Mouse (Mus musculus) heart, embryonic 14.5 days (tissue): Measurements from ENCODE around the gene Suz12. TPM values are rescaled to one million over a fixed set of nuclear protein-coding genes. Genes with fewer than 3 reads are reported as not detected.
A peak's percentile ranks its signal among the peaks of the same experiment; 100 is the strongest.

Experiments used
- ATAC-seq: fragments of 200-750 bp; cut with Nextera tagmentation; 2 replicates; pipeline ENCODE4 v1.8.0; 2017; ENCODE audit warnings: low read depth, moderate TSS enrichment; ENCODE audit not compliant: insufficient number of reproducible peaks, insufficient read depth, low FRiP score
- H3K27ac ChIP-seq, 2 experiments: fragments of 200-500 bp in 1 of 2; fragments of 300-500 bp in 1 of 2; sonication (generic) in 1 of 2; replicated peaks in 1 of 2; 2 replicates each; pipeline ENCODE4 v1.5.1; 2012 to 2014; ENCODE audit warnings: low read depth in 2 of 2, low read length in 2 of 2, control low read depth in 1 of 2, mild to moderate bottlenecking in 1 of 2, mixed read lengths in 1 of 2; ENCODE audit not compliant: control insufficient read depth in 1 of 2, insufficient read depth in 1 of 2
- H3K27me3 ChIP-seq: fragments of 300-500 bp; sonication (generic); 2 replicates; pipeline ENCODE4 v1.6.1; 2014; ENCODE audit warnings: mild to moderate bottlenecking, low read length, control low read depth; ENCODE audit not compliant: control insufficient read depth, insufficient read depth
- H3K36me3 ChIP-seq: fragments of 300-500 bp; sonication (generic); 2 replicates; pipeline ENCODE4 v1.6.1; 2014; ENCODE audit warnings: mild to moderate bottlenecking, control low read depth, low read length, mixed read lengths; ENCODE audit not compliant: control insufficient read depth, insufficient read depth
- H3K4me1 ChIP-seq, 2 experiments: fragments of 200-500 bp in 1 of 2; fragments of 300-500 bp in 1 of 2; sonication (generic) in 1 of 2; 2 replicates each; pipeline ENCODE4 v1.6.1; 2012 to 2014; ENCODE audit warnings: low read length in 2 of 2, control low read depth in 1 of 2, mixed read lengths in 1 of 2; ENCODE audit not compliant: control insufficient read depth in 2 of 2, insufficient read depth in 2 of 2
- H3K4me2 ChIP-seq: fragments of 300-500 bp; sonication (generic); 2 replicates; pipeline ENCODE4 v1.6.1; 2014; ENCODE audit warnings: mild to moderate bottlenecking, low read length
- H3K4me3 ChIP-seq, 2 experiments: fragments of 200-500 bp in 1 of 2; fragments of 300-500 bp in 1 of 2; sonication (generic) in 1 of 2; 2 replicates each; pipeline ENCODE4 v1.5.1; 2012 to 2014; ENCODE audit warnings: low read length in 2 of 2, mild to moderate bottlenecking in 2 of 2, control low read depth in 1 of 2, low read depth in 1 of 2, moderate library complexity in 1 of 2; ENCODE audit not compliant: control insufficient read depth in 1 of 2, insufficient read depth in 1 of 2
- H3K9ac ChIP-seq: fragments of 300-500 bp; sonication (generic); 2 replicates; pipeline ENCODE4 v1.6.1; 2014; ENCODE audit warnings: mild to moderate bottlenecking, low read length
- H3K9me3 ChIP-seq: fragments of 300-500 bp; sonication (generic); 2 replicates; pipeline ENCODE4 v1.6.1; 2016; ENCODE audit warnings: low read length, control low read depth; ENCODE audit not compliant: control insufficient read depth
- WGBS: fragments of 180-500 bp; shearing (Covaris S2); extraction: QIAGEN DNeasy Blood & Tissue Kit; methylation state at CpG from one replicate; pipeline ENCODE4 v1.1.7; 2014; 5-methylcytosine and 5-hydroxymethylcytosine counted together
- polyA plus RNA-seq: library from polyadenylated mRNA; unstranded; fragments of >200 nt; fragmentation: Nextera tagmentation; extraction: Ambion mirVana; gene quantifications from 2 replicates; pipeline ENCODE4 v1.2.1, GENCODE M21; 2014

Gene Suz12
- polyA plus RNA-seq, 1 experiment from 2014 or later: 20.8 TPM

- Histone ChIP-seq H3K27ac (no peak overlapping the region), H3K4me3 (peak overlapping the region in 1 of 2 experiments; percentile 79; a peak in 1 of 4 replicates), H3K4me2 (peak overlapping the region; percentile 79), H3K4me1 (peaks cover 2 to 7% of the 10 kb centered on the region in 2 experiments; a peak in 3 of 4 replicates), H3K9me3 (no peaks in the 10 kb centered on the region), H3K36me3 (peaks cover 19% of the 10 kb centered on the region), H3K27me3 (no peaks in the 10 kb centered on the region), H3K9ac (no peak overlapping the region)
- 61% methylated on average over 8 of the region's 8 CpGs for WGBS
- no peak for ATAC-seq
These were observed 29.5 kb upstream of the Suz12 start for GRCm38 (mm10) chr11:79963212-79963974.

DNA sequence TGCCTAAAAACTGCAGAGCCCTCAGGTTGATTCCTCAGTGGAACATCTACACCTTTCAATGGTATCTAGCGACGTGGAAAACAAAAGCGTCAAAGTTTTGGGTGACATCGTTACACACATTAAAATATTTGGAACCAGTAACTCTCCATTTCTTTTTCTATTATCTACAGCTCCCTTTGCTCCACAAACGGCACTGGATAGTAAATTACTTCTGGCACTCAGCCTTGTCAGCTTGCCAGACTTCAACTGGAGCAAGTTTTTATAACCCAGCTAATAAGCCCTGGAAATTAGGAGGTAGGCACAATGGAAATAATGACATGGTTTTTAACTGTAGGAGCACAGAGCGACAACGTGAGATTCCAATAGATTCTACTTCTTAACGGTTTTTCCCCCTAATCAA lies 27.0 kb upstream of the Suz12 start:
- Histone ChIP-seq H3K4me2 (no peak overlapping the region), H3K4me3 (no peak overlapping the region), H3K9ac (no peak overlapping the region), H3K9me3 (no peaks in the 10 kb centered on the region), H3K27ac (no peak overlapping the region), H3K36me3 (no peaks in the 10 kb centered on the region), H3K27me3 (no peaks in the 10 kb centered on the region), H3K4me1 (peaks cover 2 to 7% of the 10 kb centered on the region in 2 experiments; a peak in 3 of 4 replicates)
- 54% methylated on average over 8 of the region's 8 CpGs for WGBS
- no peak for ATAC-seq

GRCm38 (mm10) chr11:79967752-79968151 lies 25.2 kb upstream of the Suz12 start:
- no peaks in the 10 kb centered on the region for H3K36me3 ChIP-seq
- no peak overlapping the region for H3K4me3 ChIP-seq
- H3K4me2 ChIP-seq: no peak overlapping the region
- 72% methylated on average over 10 of the region's 10 CpGs for WGBS
- no peak for ATAC-seq
- no peaks in the 10 kb centered on the region for H3K9me3 ChIP-seq
- H3K27ac ChIP-seq: no peak overlapping the region
- H3K4me1 ChIP-seq: no peaks in the 10 kb centered on the region
- peaks cover 4% of the 10 kb centered on the region; the same call in 1 of the 2 replicates for H3K27me3 ChIP-seq
- H3K9ac ChIP-seq: no peak overlapping the region

GRCm38 (mm10) chr11:79973133-79973532 lies 19.8 kb upstream of the Suz12 start:
- peak overlapping the region in 1 of 2 experiments; percentile 56; a peak in 2 of 4 replicates for H3K4me3 ChIP-seq
- H3K27me3 ChIP-seq: peaks cover 15% of the 10 kb centered on the region
- no peaks in the 10 kb centered on the region for H3K36me3 ChIP-seq
- ATAC-seq: no peak
- H3K4me1 ChIP-seq: peaks cover 3 to 8% of the 10 kb centered on the region in 2 experiments
- no peaks in the 10 kb centered on the region for H3K9me3 ChIP-seq
- no peak overlapping the region for H3K27ac ChIP-seq
- H3K9ac ChIP-seq: peak overlapping the region; percentile 60; the same call in 1 of the 2 replicates
- 15% methylated on average over 8 of the region's 8 CpGs for WGBS
- peak overlapping the region; percentile 94 for H3K4me2 ChIP-seq

DNA sequence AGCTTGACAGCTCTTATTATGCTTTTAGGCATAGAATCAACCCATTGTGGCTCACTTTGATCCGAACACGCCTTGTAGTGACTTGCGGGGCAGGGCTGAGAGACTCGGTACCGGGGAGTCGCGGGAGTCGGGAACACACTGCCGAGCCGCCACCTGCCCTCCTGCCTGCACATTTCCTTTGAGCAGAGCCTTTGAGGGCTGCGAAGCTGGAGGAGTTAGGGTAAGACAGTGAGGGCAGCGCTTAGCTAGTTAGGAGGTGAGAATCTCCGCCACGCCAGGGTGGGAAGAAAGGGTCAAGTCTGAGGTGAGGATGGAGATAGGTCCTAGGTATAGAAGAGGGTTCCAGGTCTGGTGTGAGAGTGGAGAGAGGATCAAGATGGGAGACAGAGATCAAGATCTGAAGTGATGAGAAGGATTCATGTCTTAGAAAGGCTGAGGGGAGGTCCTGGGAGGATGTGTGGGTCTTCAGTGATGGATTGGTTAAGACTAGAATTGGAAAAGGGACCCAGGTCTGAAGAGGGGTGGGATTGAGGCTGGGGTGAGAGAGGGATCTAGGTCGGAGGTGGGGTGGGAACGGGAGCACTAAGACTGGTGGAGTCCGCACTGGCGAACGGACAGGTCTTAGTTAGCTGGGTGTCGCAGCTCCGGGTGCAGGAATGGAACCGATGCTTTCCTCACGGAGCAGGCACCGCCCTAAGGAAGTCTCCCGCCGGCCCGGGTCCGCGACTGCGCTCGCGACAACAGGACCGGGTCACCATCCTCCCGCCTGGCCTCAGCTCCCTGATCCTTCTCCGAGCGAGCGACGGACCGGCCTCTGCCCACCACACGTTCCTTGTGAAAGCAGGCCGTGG lies 19.1 kb upstream of the Suz12 start:
- H3K27me3 ChIP-seq: peaks cover 15% of the 10 kb centered on the region
- peak overlapping the region; percentile 60 for H3K9ac ChIP-seq
- peak; percentile 31; the same call in 1 of the 2 replicates for ATAC-seq
- WGBS: under 1% methylated on average over 41 of the region's 41 CpGs
- H3K4me1 ChIP-seq: peaks cover 3 to 8% of the 10 kb centered on the region in 2 experiments
- H3K27ac ChIP-seq: no peak overlapping the region
- H3K4me2 ChIP-seq: peak overlapping the region; percentile 94
- peak overlapping the region; percentile 46 to 56 for H3K4me3 ChIP-seq
- no peaks in the 10 kb centered on the region for H3K36me3 ChIP-seq
- no peaks in the 10 kb centered on the region for H3K9me3 ChIP-seq

GRCm38 (mm10) chr11:79975377-79975776 lies 17.5 kb upstream of the Suz12 start:
- 74% methylated on average over 2 of the region's 2 CpGs for WGBS
- H3K4me2 ChIP-seq: no peak overlapping the region
- ATAC-seq: no peak

GRCm38 (mm10) chr11:79976222-79976621 lies 16.7 kb upstream of the Suz12 start:
- Histone ChIP-seq H3K27ac (no peak overlapping the region), H3K9me3 (no peaks in the 10 kb centered on the region), H3K4me3 (no peak overlapping the region), H3K4me2 (no peak overlapping the region), H3K4me1 (peaks cover 3 to 8% of the 10 kb centered on the region in 2 experiments), H3K9ac (no peak overlapping the region), H3K36me3 (no peaks in the 10 kb centered on the region), H3K27me3 (peaks cover 15% of the 10 kb centered on the region)
- ATAC-seq: no peak
- 90% methylated on average over 1 of the region's 1 CpGs for WGBS

More at GRCm38 (mm10) chr11:79975377-79975776, 17.5 kb upstream of the Suz12 start:
- H3K9ac ChIP-seq: no peak overlapping the region
- peaks cover 3 to 8% of the 10 kb centered on the region in 2 experiments for H3K4me1 ChIP-seq
- H3K36me3 ChIP-seq: no peaks in the 10 kb centered on the region
- no peak overlapping the region for H3K27ac ChIP-seq
- no peaks in the 10 kb centered on the region for H3K9me3 ChIP-seq
- peaks cover 15% of the 10 kb centered on the region for H3K27me3 ChIP-seq
- no peak overlapping the region for H3K4me3 ChIP-seq
